Mouse (Mus musculus) limb, embryonic 14.5 days (tissue): ENCODE results near the gene Dnase2a. TPM values are rescaled to one million over a fixed set of nuclear protein-coding genes. Genes with fewer than 3 reads are reported as not detected.

ENCODE experiments used
- ATAC-seq: fragments of 200-750 bp; cut with Nextera tagmentation; 2 replicates; pipeline ENCODE4 v1.8.0; 2017; ENCODE audit warnings: low read depth, moderate number of reproducible peaks, moderate TSS enrichment; ENCODE audit not compliant: low FRiP score
- DNase-seq: peaks from one replicate; pipeline ENCODE4 v3.0.0-alpha.2; 2015; ENCODE audit warnings: low spot score
- H3K27ac ChIP-seq: fragments of 300-500 bp; sonication (generic); replicated peaks from 2 replicates; pipeline ENCODE4 v1.5.1; 2014; ENCODE audit warnings: low read depth, mild to moderate bottlenecking, low read length, moderate library complexity, mixed read lengths
- H3K27me3 ChIP-seq: fragments of 300-500 bp; sonication (generic); 2 replicates; pipeline ENCODE4 v1.6.1; 2014; ENCODE audit warnings: low read length, mixed read lengths; ENCODE audit not compliant: control insufficient read depth, insufficient read depth
- H3K36me3 ChIP-seq: fragments of 300-500 bp; sonication (generic); 2 replicates; pipeline ENCODE4 v1.6.1; 2014; ENCODE audit warnings: mild to moderate bottlenecking, low read length, moderate library complexity, mixed read lengths; ENCODE audit not compliant: control insufficient read depth, insufficient read depth
- H3K4me1 ChIP-seq: fragments of 300-500 bp; sonication (generic); 2 replicates; pipeline ENCODE4 v1.6.1; 2014; ENCODE audit warnings: antibody characterized with exemption, low read length, mixed read lengths; ENCODE audit not compliant: control insufficient read depth, insufficient read depth
- H3K4me2 ChIP-seq: fragments of 300-500 bp; sonication (generic); replicated peaks from 2 replicates; pipeline ENCODE4 v1.6.1; 2014; ENCODE audit warnings: low read depth, mild to moderate bottlenecking, low read length, moderate library complexity; ENCODE audit not compliant: severe bottlenecking
- H3K4me3 ChIP-seq: fragments of 300-500 bp; sonication (generic); replicated peaks from 2 replicates; pipeline ENCODE4 v1.5.1; 2014; ENCODE audit warnings: low read length
- H3K9ac ChIP-seq: fragments of 300-500 bp; sonication (generic); 2 replicates; pipeline ENCODE4 v1.6.1; 2014; ENCODE audit warnings: mild to moderate bottlenecking, low read depth, low read length, moderate library complexity; ENCODE audit not compliant: severe bottlenecking
- H3K9me3 ChIP-seq: fragments of 300-500 bp; sonication (generic); 2 replicates; pipeline ENCODE4 v1.6.1; 2016; ENCODE audit warnings: low read length; ENCODE audit not compliant: control insufficient read depth
- POLR2A ChIP-seq: fragments of 200-500 bp; IDR thresholded peaks from 2 replicates; pipeline ENCODE4 v1.8.0; 2012; ENCODE audit warnings: inconsistent platforms, mild to moderate bottlenecking, moderate library complexity, borderline replicate concordance; ENCODE audit not compliant: insufficient read depth, insufficient read length; ENCODE audit errors: extremely low read depth
- WGBS: fragments of 180-500 bp; shearing (Covaris S2); extraction: QIAGEN DNeasy Blood & Tissue Kit; methylation state at CpG from one replicate; pipeline ENCODE4 v1.1.7; 2014; 5-methylcytosine and 5-hydroxymethylcytosine counted together
- polyA plus RNA-seq, 2 experiments: library from polyadenylated mRNA; depleted of rRNA in 1 of 2; stranded (reverse) in 1 of 2; unstranded in 1 of 2; fragments of >200 nt; fragmentation: Nextera tagmentation in 1 of 2; extraction: Ambion mirVana in 1 of 2; gene quantifications; 2 replicates each; pipeline versions ENCODE4 v1.2.1 to v1.2.3; 2012 to 2014

Gene Dnase2a
- polyA plus RNA-seq, 2 experiments = 13.8 to 18.5 TPM

DNA sequence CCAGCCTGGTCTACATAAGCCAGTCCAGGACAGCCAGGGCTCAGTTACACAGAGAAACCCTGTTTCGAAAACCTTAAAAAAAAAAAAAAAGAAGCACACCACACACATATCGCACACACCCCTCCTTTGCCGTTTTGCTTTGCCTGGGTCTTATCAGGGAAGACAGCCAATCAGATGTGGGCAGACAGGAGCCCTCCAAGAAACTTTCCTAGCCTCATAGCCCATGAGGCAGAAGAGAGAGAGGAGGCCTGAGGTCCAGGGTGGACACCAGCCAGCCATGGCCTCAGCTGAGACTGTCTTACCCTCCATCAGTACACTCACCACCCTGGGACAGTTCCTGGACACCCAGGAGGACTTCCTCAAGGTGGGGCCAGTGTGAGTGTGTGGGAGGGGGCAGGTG, 6.6 kb upstream of the Dnase2a start, which contains the start of gene Klf1:
Gene Klf1, plus strand, starts transcription at position 177 of the 400 bp plus-strand sequence.
- peak within 1 kb of the TSS; percentile 75 for H3K9ac ChIP-seq
- H3K36me3 ChIP-seq = no peaks in the 10 kb centered on the region
- no peaks in the 10 kb centered on the region for H3K9me3 ChIP-seq
- no peak for TF ChIP-seq POLR2A
- peaks cover 5% of the 10 kb centered on the region; the same call in 1 of the 2 replicates for H3K4me1 ChIP-seq
- DNase-seq (no peak), ATAC-seq (no peak)
- no peaks in the 10 kb centered on the region for H3K27me3 ChIP-seq
- 74% methylated on average over 3 of the region's 3 CpGs for WGBS
- peak within 1 kb of the TSS; percentile 96 for H3K4me2 ChIP-seq
- H3K4me3 ChIP-seq = peak within 1 kb of the TSS; percentile 61
- H3K27ac ChIP-seq = no peak within 1 kb of the TSS

DNA sequence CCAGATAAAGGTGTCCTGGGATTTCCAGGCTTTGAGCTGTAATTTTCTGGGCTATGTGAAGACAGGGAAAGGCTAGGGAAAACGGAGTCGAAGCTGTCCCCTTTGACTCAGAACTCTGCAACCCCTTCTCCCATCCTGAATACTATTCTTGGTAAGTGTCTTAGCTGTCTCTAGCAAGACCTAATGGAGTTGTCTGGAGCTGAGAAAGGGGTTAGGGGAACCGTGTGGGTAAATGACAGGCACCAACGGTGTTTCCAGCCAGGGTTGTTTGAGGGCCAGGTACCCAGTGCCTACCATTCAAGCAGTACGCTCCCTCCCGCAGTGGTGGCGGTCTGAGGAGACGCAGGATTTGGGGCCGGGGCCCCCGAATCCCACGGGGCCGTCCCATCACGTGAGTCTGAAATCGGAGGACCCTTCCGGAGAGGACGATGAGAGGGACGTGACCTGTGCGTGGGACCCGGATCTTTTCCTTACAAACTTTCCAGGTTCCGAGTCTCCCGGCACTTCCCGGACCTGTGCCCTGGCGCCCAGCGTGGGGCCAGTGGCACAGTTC, 5.9 kb upstream of the Dnase2a start:
- peak overlapping the region; percentile 96 for H3K4me2 ChIP-seq
- H3K27me3 ChIP-seq = no peaks in the 10 kb centered on the region
- H3K27ac ChIP-seq = no peak overlapping the region
- peak overlapping the region; percentile 61 for H3K4me3 ChIP-seq
- no peak for DNase-seq
- peak overlapping the region; percentile 75 for H3K9ac ChIP-seq
- H3K4me1 ChIP-seq = peaks cover 5% of the 10 kb centered on the region; the same call in 1 of the 2 replicates
- WGBS = 3% methylated on average over 24 of the region's 24 CpGs
- H3K36me3 ChIP-seq = no peaks in the 10 kb centered on the region
- peak; percentile 19; the same call in 1 of the 2 replicates for ATAC-seq
- no peak for TF ChIP-seq POLR2A
- H3K9me3 ChIP-seq = no peaks in the 10 kb centered on the region

DNA sequence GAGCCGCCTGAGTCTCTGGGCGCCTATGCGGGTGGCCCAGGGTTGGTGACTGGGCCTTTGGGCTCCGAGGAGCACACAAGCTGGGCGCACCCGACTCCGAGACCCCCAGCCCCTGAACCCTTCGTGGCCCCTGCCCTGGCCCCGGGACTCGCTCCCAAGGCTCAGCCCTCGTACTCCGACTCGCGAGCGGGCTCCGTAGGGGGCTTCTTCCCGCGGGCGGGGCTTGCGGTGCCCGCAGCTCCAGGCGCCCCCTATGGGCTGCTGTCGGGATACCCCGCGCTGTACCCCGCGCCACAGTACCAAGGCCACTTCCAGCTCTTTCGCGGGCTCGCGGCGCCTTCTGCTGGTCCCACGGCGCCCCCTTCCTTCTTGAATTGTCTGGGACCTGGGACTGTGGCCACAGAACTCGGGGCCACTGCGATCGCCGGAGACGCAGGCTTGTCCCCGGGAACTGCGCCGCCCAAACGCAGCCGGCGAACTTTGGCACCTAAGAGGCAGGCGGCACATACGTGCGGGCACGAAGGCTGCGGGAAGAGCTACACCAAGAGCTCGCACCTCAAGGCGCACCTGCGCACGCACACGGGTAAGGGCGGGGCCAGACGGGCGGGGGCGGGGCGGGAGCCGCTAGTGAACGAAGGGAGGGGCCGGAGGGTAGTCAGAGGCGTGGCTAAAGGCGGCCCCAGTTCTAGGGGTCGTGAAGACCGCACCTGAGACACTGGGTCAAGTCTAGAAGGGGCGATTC, 5.3 kb upstream of the Dnase2a start:
- no peak for TF ChIP-seq POLR2A
- DNase-seq (peak; percentile 81), ATAC-seq (peak; percentile 91)
- H3K36me3 ChIP-seq = no peaks in the 10 kb centered on the region
- H3K9ac ChIP-seq = peak overlapping the region; percentile 75
- no peaks in the 10 kb centered on the region for H3K27me3 ChIP-seq
- H3K4me1 ChIP-seq = peaks cover 5% of the 10 kb centered on the region; the same call in 1 of the 2 replicates
- WGBS = under 1% methylated on average over 58 of the region's 68 CpGs
- H3K4me2 ChIP-seq = peak overlapping the region; percentile 96
- no peaks in the 10 kb centered on the region for H3K9me3 ChIP-seq
- H3K4me3 ChIP-seq = peak overlapping the region; percentile 61
- H3K27ac ChIP-seq = no peak overlapping the region; the same call in 1 of the 2 replicates

GRCm38 (mm10) chr8:84904351-84904750, 4.0 kb upstream of the Dnase2a start:
- WGBS = 86% methylated on average over 7 of the region's 7 CpGs
- no peak overlapping the region for H3K9ac ChIP-seq
- no peaks in the 10 kb centered on the region for H3K36me3 ChIP-seq
- no peaks in the 10 kb centered on the region for H3K27me3 ChIP-seq
- H3K4me3 ChIP-seq = no peak overlapping the region
- TF ChIP-seq POLR2A = no peak
- ATAC-seq (no peak), DNase-seq (no peak)
- H3K4me2 ChIP-seq = no peak overlapping the region
- no peak overlapping the region for H3K27ac ChIP-seq
- peaks cover 10% of the 10 kb centered on the region for H3K4me1 ChIP-seq
- no peaks in the 10 kb centered on the region for H3K9me3 ChIP-seq

DNA sequence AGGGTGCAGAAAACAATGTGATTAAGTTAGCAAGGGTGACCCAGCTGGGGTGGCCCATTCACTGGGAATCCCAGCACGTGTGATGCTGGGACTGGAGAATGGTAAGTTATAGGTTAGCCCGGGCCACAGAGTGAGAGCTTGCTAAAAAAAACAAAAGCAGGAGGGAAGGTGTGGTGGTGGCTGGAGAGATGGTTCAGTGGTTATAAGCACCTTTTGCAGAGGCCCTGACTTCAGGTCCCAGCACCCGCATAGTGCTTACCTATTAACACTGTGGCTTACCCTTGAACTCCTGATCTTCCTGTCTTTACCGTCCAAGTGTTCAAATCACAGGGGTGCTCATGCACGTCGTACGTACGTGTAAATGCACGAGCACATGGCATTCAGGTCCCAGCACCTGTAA, 1.3 kb upstream of the Dnase2a start:
- no peak for ATAC-seq
- DNase-seq = no peak
- H3K4me1 ChIP-seq = peaks cover 13% of the 10 kb centered on the region
- no peak overlapping the region for H3K4me2 ChIP-seq
- H3K4me3 ChIP-seq = no peak overlapping the region
- 90% methylated on average over 9 of the region's 9 CpGs for WGBS
- no peaks in the 10 kb centered on the region for H3K9me3 ChIP-seq
- H3K27ac ChIP-seq = no peak overlapping the region
- no peak for TF ChIP-seq POLR2A
- H3K9ac ChIP-seq = no peak overlapping the region
- peaks cover 7% of the 10 kb centered on the region for H3K27me3 ChIP-seq
- no peaks in the 10 kb centered on the region for H3K36me3 ChIP-seq
